Mouse (Mus musculus) thymus, postnatal 36 days (tissue): Measurements from ENCODE around the gene Arxes2.
"Not testable (repeated sequence)": the region's sequence is repeated elsewhere in the genome, so short reads cannot be mapped to it uniquely, and the experiment has no call there.

ENCODE experiments used
- DNase-seq, 2 experiments: peaks; one replicate each; pipeline ENCODE4 v3.0.0; 2022; ENCODE audit warnings: mixed read lengths in 2 of 2

Gene Arxes2

GRCm38 (mm10) chrX:135993664-135994119 lies at the start of gene Arxes2:
Gene Arxes2, plus strand, starts transcription at chrX:135993824.
- peak; percentile 3 to 4 for DNase-seq

GRCm38 (mm10) chrX:135948699-135949437 lies 44.8 kb upstream of the Arxes2 start:
- DNase-seq, result no peak

DNA sequence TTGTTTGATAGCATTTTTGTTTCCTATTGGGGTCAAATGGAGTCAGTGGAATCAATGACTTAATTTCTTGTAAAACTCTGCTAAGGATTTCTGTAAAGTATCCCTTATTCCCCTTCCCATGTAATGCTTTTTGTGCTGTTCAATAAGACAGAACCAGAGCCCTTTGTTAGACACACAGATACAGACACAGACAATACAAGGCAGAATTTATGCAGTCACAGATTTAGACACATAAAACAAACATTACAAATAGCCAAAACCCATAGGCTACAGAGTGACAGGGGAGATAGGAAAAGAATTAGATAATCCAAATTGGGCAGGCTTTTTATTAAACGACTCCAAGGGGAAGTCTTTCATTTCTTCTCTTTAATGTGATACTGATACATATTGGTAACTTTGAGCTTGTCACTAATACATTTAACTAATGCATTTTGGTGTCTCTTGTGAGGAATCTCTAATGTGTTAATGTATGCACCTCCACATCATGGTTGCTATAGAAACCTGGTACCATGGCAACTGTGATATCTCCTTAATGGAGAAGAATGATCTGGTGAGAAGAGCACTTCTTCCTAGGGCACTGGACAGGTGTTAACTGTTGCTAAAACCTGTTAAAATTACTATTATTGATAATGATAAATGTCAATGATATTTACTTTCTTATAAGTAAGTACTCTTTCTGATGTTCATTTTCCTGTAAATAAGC lies 36.5 kb upstream of the Arxes2 start:
- no peak for DNase-seq

GRCm38 (mm10) chrX:135957691-135958081 lies 35.9 kb upstream of the Arxes2 start:
- no peak for DNase-seq

DNA sequence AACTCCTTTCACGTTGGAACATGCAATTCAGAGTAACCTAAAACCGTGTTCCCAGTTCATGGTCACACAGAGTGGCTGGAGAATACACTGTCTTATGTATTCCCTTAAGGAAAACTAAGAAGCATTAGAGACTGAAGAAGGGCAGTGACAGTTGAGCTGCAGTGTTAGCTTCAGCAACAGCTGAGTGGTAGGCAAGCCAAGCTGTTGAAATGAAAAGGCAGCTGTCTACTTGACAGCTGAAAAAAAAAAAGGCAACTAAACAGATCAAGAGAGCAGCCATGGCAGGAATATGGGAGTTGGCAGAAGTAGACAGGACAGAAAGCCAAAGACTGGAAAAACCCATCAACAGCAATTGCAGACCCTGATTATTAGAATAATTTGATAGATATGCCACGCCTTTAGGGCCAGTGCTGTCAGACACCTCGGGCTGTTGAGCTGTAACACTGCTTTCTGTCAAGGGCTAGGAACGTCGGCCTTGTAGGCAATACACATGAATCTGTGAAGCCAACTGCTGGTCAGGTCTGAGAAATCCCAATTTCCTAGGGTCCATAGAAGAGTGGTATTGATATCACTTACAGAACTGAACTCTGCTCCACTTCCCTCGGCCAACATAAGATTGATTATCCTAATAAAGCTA lies 34.9 kb upstream of the Arxes2 start:
- DNase-seq, result no peak

GRCm38 (mm10) chrX:135959536-135959935 lies 34.1 kb upstream of the Arxes2 start:
- DNase-seq, result no peak

GRCm38 (mm10) chrX:135962342-135962741 lies 31.3 kb upstream of the Arxes2 start:
- no peak for DNase-seq

DNA sequence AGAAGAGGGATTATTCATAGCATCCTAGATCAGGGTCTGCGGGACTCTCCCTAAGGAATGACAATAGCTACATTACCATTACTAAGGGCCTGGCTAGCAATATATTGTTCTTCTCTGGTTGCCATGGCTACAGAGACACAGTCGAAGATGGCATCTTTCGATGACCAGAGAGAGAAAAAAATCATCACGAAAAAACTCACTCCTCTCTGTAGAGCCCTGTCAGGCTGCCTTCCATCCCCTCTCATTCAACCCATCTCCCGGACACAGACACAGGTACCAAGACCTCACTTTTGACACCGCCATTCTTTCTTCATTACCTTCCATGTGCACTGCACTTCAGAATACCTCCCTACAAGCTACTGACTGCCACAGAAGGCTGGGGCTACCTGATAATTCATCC lies 30.5 kb upstream of the Arxes2 start:
- no peak for DNase-seq

DNA sequence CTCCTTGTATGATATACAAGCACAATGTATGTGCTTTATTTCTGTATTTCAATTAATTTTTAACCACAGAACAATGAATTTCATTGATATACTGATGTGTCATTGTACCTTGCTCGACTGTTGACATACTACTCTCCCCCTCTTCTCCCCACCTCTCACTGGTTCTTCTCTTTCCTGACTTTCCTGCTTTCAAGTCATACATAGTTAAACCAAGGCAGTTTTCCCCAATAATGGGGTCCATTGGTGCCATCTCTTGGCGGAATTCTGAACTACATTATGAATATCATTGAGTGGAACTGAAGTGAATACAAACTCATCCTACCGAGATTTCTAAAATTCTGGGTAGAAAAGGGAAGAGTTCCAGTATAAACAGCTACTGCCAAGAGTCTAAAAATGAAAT lies 30.0 kb upstream of the Arxes2 start:
- DNase-seq, result no peak

DNA sequence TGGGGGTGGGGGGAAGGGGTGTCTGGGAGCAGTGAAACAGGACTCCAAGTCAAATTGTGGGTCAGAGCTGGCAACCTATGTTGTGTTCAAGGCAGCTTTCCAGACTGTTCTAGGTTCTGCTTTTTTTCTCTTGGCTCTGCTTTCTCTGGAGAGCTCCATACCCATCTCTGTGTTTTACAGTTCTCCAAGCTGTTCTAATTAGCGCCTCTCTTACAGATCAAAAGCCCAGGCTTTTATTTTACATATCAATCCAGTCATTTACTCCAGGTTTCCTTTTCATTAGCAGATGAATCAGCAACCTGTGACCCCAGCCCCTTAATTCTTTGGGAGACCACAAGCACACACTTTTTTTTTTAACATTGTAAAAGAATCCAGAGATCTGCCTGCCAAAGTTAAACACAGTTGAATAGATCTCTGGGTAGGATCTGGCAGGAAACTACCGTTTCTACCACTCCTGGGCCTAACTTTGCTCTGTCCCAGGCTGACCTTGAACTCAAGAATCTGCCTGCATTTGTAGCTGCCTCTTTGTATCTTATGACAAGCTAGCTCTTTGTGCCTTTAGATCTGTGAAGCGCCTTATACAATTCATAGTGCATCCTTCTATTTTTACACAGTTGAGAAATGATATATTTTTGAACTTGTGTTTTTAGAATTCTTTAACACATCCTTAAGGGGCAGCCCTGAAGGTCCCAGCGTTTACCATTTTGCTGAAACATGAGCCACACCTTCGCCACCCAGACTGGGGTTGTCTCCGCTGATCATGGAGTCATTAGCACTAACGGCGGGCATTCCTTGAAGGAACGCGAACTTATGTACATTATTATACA lies 19.8 kb upstream of the Arxes2 start:
- no peak for DNase-seq

- no peak for DNase-seq
These were observed 19.0 kb upstream of the Arxes2 start for GRCm38 (mm10) chrX:135974424-135975225.

GRCm38 (mm10) chrX:135975226-135975552 lies 18.4 kb upstream of the Arxes2 start:
- peak; percentile 47 to 56 for DNase-seq

DNA sequence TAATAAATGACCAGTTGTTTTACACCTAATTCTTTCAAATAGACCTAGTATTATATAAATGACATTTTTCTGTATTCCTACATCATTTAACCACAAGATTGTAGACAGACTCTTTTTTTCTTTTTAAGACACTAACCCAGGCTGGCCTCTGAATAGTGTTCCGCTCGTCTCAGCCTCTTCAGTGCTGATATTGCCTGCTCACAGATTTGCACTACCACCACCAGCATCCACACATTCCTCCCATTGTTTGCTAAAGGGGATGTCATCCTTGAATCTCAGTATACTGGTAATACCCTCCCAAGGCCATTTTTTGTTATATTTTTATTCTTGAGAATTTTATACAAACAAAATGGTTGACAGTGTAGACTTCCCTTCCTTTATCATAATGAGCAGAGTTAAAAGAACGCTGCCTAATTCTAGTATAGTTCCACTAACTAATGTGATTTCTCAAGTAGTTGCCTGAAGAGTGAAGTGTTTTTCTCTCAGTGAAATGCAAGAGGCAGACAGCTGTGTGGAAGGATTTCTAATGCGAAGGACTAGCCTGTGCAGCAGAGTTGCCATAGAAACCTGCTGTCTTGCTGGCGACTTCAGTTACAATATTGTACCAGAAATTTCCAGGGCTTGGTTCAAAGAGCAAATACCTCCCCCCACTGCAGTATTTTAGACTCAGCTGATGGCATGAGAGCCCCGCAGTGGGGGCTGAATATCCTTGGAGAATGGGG lies 8.9 kb upstream of the Arxes2 start:
- DNase-seq, result no peak

- DNase-seq, result no peak
These were observed 7.4 kb upstream of the Arxes2 start for GRCm38 (mm10) chrX:135986267-135986666.

- DNase-seq, result no peak
These were observed 3.0 kb upstream of the Arxes2 start for GRCm38 (mm10) chrX:135990661-135991060.

GRCm38 (mm10) chrX:135993192-135993594 lies 431 bp upstream of the Arxes2 start:
- DNase-seq, result not testable (repeated sequence)

GRCm38 (mm10) chrX:136007199-136007843 lies 13.7 kb downstream of the Arxes2 start:
- no peak for DNase-seq

DNA sequence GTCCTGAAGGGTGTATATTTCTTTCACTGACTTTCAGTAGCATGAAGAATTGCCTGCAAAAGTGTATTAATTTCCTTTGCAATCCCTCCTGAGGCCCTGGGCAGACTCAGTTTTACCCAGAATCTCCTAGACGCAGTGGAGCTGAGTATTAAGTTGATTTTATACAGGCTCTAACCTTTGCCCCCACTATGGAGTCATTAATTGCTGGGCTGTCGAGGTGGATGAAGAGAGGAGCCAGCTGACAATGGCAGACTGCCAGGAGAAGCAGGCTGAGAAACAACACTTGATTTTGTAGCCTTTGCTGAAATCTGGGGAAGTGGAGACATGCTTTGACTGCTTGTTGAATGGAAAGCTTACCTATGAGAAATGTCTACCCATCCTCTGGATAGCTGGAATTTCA lies 20.8 kb downstream of the Arxes2 start:
- no peak for DNase-seq

- no peak for DNase-seq
These were observed 36.7 kb downstream of the Arxes2 start for GRCm38 (mm10) chrX:136030331-136030730.

GRCm38 (mm10) chrX:136032799-136033763 lies 39.5 kb downstream of the Arxes2 start, which contains the start of gene Arxes1:
Gene Arxes1, plus strand, starts transcription at chrX:136033367.
- DNase-seq, result peak in 1 of 2 experiments; percentile 8
